In the genomic region with DNA sequence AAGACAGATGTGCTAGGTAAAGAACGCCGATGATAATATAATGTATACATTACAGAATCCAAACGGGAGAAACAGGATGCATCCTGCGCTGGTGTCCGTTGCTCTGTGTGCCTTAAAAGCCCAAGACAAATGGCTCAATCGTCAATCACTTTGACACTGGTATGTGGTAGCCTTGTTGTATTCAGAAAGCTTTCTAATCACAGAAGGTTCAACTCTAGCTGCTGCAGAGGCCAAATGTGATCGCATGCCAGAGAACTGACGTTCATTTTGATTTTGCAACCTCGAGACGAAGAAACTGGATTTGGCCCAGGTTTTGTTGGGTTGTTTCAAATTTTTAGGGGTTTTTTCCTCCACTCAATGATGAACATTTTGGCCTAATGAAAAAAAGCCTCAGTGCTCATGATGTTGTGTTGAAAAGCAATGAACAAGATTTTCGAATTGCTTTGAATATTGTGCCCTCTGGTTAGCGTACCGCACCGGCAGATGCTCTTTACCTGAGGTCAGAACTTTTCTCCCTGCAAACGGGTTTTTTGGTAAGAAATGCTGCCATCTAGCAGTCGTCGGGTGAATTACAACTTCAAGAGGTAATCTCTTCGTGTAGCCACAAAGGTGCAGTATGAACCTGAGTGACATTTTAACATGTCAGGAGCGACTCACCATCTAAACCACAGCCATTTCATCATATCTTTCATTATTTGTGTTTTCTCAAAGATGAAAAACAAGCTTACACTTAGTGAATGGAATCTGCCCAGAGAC, we compare ENCODE assay signal across 10 mouse cellular contexts. TPM values are rescaled to one million over a fixed set of nuclear protein-coding genes. Genes with fewer than 3 reads are reported as not detected.
DNase-seq lines count a peak whose midpoint lies in the region; ATAC-seq and TF ChIP-seq lines count a peak whose summit lies in the region.
"Had no signal": no experiment of that assay in that cellular context is flagged by ENCODE, and none has a peak within 500 bp of the region (broad histone marks: within the 10 kb centered on the region; RNA-seq: fewer than 3 reads in every experiment).

No protein-coding gene starts in this region.

- no peaks in the 10 kb centered on the region for H3K27me3 ChIP-seq in forebrain, embryonic 14.5 days (replicated peaks; ENCODE audit: control insufficient read depth, insufficient read depth, low read length)
- no peaks in the 10 kb centered on the region for H3K27me3 ChIP-seq in forebrain, embryonic 12.5 days
- H3K27me3 ChIP-seq in E14TG2a.4 (ENCODE audit: insufficient read depth, low read length): no peaks in the 10 kb centered on the region

- no peak overlapping the region for H3K4me2 ChIP-seq in forebrain, embryonic 14.5 days (ENCODE audit: low read length)
- H3K4me2 ChIP-seq in forebrain, embryonic 12.5 days: no peak overlapping the region

- peak; percentile 76 for TF ChIP-seq CTCF in E14TG2a.4 (conservative IDR thresholded peaks at IDR 0.05; ENCODE audit: low read length)

- H3K9me3 ChIP-seq in forebrain, embryonic 14.5 days (replicated peaks; ENCODE audit: control insufficient read depth, low read length): no peaks in the 10 kb centered on the region
- no peaks in the 10 kb centered on the region for H3K9me3 ChIP-seq in forebrain, embryonic 12.5 days
- H3K9me3 ChIP-seq in E14TG2a.4 (ENCODE audit: low read length): no peaks in the 10 kb centered on the region

- 54% methylated on average over 19 of the region's 19 CpGs for WGBS in forebrain, embryonic 14.5 days
- WGBS in forebrain, embryonic 12.5 days: 54% methylated on average over 19 of the region's 19 CpGs
- WGBS in large intestine, adult 2 months: 23% methylated on average over 19 of the region's 19 CpGs

- H3K36me3 ChIP-seq in forebrain, embryonic 14.5 days (ENCODE audit: control insufficient read depth, insufficient read depth, low read length): no peaks in the 10 kb centered on the region
- H3K36me3 ChIP-seq in forebrain, embryonic 12.5 days (replicated peaks): no peaks in the 10 kb centered on the region
- H3K36me3 ChIP-seq in E14TG2a.4 (ENCODE audit: insufficient read depth, low read length): no peaks in the 10 kb centered on the region

- ATAC-seq in forebrain, embryonic 14.5 days: no peak
- no peak for ATAC-seq in forebrain, embryonic 12.5 days (ENCODE audit: low FRiP score)
- peak; percentile 62 for ATAC-seq in granulocyte monocyte progenitor cell, adult 5-6 weeks (replicated peaks; ENCODE audit: poor library complexity, severe bottlenecking)

- peak; percentile 67 for DNase-seq in forebrain, embryonic 14.5 days (ENCODE audit: low spot score)
- DNase-seq in cerebellum, adult 18-20 months: peak; percentile 30 to 49
- DNase-seq in large intestine, adult 2 months (ENCODE audit: low read depth, low spot score): peak; percentile 44
- peak; percentile 40 for DNase-seq in naive thymus-derived CD4-positive, alpha-beta T cell, adult 2 months (ENCODE audit: low read depth)
- peak; percentile 35 for DNase-seq in testis, postnatal 14 days (ENCODE audit: low spot score)

- no peak overlapping the region for H3K4me3 ChIP-seq in forebrain, embryonic 14.5 days (ENCODE audit: low read depth, low read length)
- no peak overlapping the region for H3K4me3 ChIP-seq in forebrain, embryonic 12.5 days (replicated peaks)
- H3K4me3 ChIP-seq in E14TG2a.4 (replicated peaks; ENCODE audit: low read length): no peak overlapping the region

- no peaks in the 10 kb centered on the region for H3K4me1 ChIP-seq in forebrain, embryonic 14.5 days (ENCODE audit: control insufficient read depth, insufficient read depth, low read length)
- H3K4me1 ChIP-seq in forebrain, embryonic 12.5 days: no peaks in the 10 kb centered on the region
- H3K4me1 ChIP-seq in E14TG2a.4 (replicated peaks; ENCODE audit: low read depth, low read length): no peaks in the 10 kb centered on the region

- H3K9ac ChIP-seq in forebrain, embryonic 14.5 days (ENCODE audit: low read length): no peak overlapping the region
- H3K9ac ChIP-seq in forebrain, embryonic 12.5 days: no peak overlapping the region

- no peak overlapping the region for H3K27ac ChIP-seq in forebrain, embryonic 14.5 days (ENCODE audit: low read depth, low read length)
- H3K27ac ChIP-seq in forebrain, embryonic 12.5 days: no peak overlapping the region

RNA-seq across cellular contexts. Expression of gene Cxcl13, which starts 6.6 kb away (rescaled TPM):
- polyA plus RNA-seq in forebrain, embryonic 14.5 days (2014; fragmentation: Nextera tagmentation; extraction: Ambion mirVana): not detected in 2 replicates
- polyA plus RNA-seq in forebrain, embryonic 12.5 days (2016; fragmentation: Nextera tagmentation; extraction: Ambion mirVana): 0.35 TPM in 1 of 2 replicates, not detected in the other
- total RNA-seq in granulocyte monocyte progenitor cell, adult 5-6 weeks (2014; fragmentation: Nextera tagmentation): not detected in 2 replicates
- total RNA-seq in granulocyte monocyte progenitor cell, adult 5-6 weeks (2017): not detected in 2 replicates
- 3.9 and 7.1 TPM in 2 replicates for polyA plus RNA-seq in large intestine, adult 2 months (2012; rRNA removed)
- total RNA-seq: left cerebral cortex, postnatal 14 days had no signal
- polyA plus RNA-seq: testis, adult 2 months had no signal
